Mouse (Mus musculus) forebrain, embryonic 10.5 days (tissue): ENCODE results near the gene Cebpe. TPM values are rescaled to one million over a fixed set of nuclear protein-coding genes. Genes with fewer than 3 reads are reported as not detected.

ENCODE experiments used
- DNase-seq: peaks from one replicate; pipeline ENCODE4 v3.0.0-alpha.2; 2017; ENCODE audit warnings: low spot score; ENCODE audit errors: extremely low spot score
- H3K27ac ChIP-seq: fragments of 300-500 bp; sonication (generic); 2 replicates; pipeline ENCODE4 v1.5.1; 2016; ENCODE audit warnings: mild to moderate bottlenecking
- H3K27me3 ChIP-seq: fragments of 300-500 bp; sonication (generic); 2 replicates; pipeline ENCODE4 v1.6.1; 2016; ENCODE audit warnings: mild to moderate bottlenecking; ENCODE audit not compliant: poor library complexity, severe bottlenecking
- H3K36me3 ChIP-seq: fragments of 300-500 bp; sonication (generic); replicated peaks from 2 replicates; pipeline ENCODE4 v1.6.1; 2016; ENCODE audit warnings: mild to moderate bottlenecking, moderate library complexity
- H3K4me1 ChIP-seq: fragments of 300-500 bp; sonication (generic); 2 replicates; pipeline ENCODE4 v1.6.1; 2016
- H3K4me3 ChIP-seq: fragments of 300-500 bp; sonication (generic); 2 replicates; pipeline ENCODE4 v1.5.1; 2016; ENCODE audit warnings: mild to moderate bottlenecking, moderate library complexity
- H3K9me3 ChIP-seq: fragments of 300-500 bp; sonication (generic); 2 replicates; pipeline ENCODE4 v1.6.1; 2016; ENCODE audit warnings: mild to moderate bottlenecking, moderate library complexity
- WGBS: fragments of 180-500 bp; shearing (Covaris S2); methylation state at CpG from one replicate; pipeline ENCODE4 v1.1.7; 2016; 5-methylcytosine and 5-hydroxymethylcytosine counted together
- polyA plus RNA-seq: library from polyadenylated mRNA; unstranded; fragments of >200 nt; fragmentation: Nextera tagmentation; extraction: Ambion mirVana; gene quantifications from 2 replicates; pipeline ENCODE4 v1.2.1, GENCODE M21; 2016

The Cebpe gene
- polyA plus RNA-seq, 1 experiment from 2014 or later, result not detected

- Histone ChIP-seq H3K4me1 (peaks cover 19% of the 10 kb centered on the region), H3K27me3 (no peaks in the 10 kb centered on the region), H3K9me3 (no peaks in the 10 kb centered on the region), H3K4me3 (no peak overlapping the region), H3K36me3 (no peaks in the 10 kb centered on the region), H3K27ac (0 out of 2 replicates have a peak overlapping the region, but pooled peaks have one; percentile 20)
- WGBS, result 63% methylated on average over 14 of the region's 14 CpGs
- no peak for DNase-seq
Measured at GRCm38 (mm10) chr14:54736555-54737552, 24.9 kb upstream of the Cebpe start.

- no peak for DNase-seq
- 87% methylated on average over 4 of the region's 4 CpGs for WGBS
Measured at GRCm38 (mm10) chr14:54735221-54735620, 23.2 kb upstream of the Cebpe start.

GRCm38 (mm10) chr14:54734004-54734403, 22.0 kb upstream of the Cebpe start:
- DNase-seq, result no peak
- Histone ChIP-seq H3K4me3 (no peak overlapping the region), H3K36me3 (no peaks in the 10 kb centered on the region), H3K9me3 (no peaks in the 10 kb centered on the region), H3K27ac (no peak overlapping the region), H3K27me3 (peaks cover 6% of the 10 kb centered on the region; the same call in 1 of the 2 replicates), H3K4me1 (peaks cover 24% of the 10 kb centered on the region)
- WGBS, result 88% methylated on average over 4 of the region's 4 CpGs

More at GRCm38 (mm10) chr14:54735221-54735620, 23.2 kb upstream of the Cebpe start:
- peaks cover 19% of the 10 kb centered on the region for H3K4me1 ChIP-seq
- no peak overlapping the region for H3K4me3 ChIP-seq
- no peak overlapping the region for H3K27ac ChIP-seq
- no peaks in the 10 kb centered on the region for H3K27me3 ChIP-seq
- H3K36me3 ChIP-seq, result no peaks in the 10 kb centered on the region
- no peaks in the 10 kb centered on the region for H3K9me3 ChIP-seq

GRCm38 (mm10) chr14:54732206-54732605, 20.2 kb upstream of the Cebpe start:
- H3K27me3 ChIP-seq, result peaks cover 6% of the 10 kb centered on the region; the same call in 1 of the 2 replicates
- H3K4me3 ChIP-seq, result no peak overlapping the region
- H3K4me1 ChIP-seq, result peaks cover 15% of the 10 kb centered on the region
- H3K36me3 ChIP-seq, result no peaks in the 10 kb centered on the region
- H3K27ac ChIP-seq, result no peak overlapping the region
- WGBS, result 90% methylated on average over 8 of the region's 8 CpGs
- no peak for DNase-seq
- no peaks in the 10 kb centered on the region for H3K9me3 ChIP-seq

DNA sequence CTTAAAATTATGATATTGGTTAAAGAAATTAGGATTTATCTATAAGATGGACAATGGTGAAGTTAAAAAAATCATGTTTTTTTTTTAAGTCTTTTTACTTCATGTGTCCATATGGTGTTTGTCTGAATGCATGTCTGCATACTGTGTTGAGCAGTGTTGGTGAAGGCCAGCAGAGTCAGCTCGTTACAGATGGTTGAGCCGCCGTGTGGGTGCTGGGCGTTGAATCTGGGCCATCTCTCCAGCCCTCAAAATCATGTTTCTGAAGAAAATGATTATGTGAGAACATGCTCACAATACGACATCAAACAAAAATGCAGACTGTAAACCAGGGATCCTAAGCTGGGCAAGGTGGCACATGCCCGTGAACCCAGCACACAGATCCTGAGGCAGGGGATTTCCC, 18.3 kb upstream of the Cebpe start:
- Histone ChIP-seq H3K4me1 (peaks cover 5% of the 10 kb centered on the region; the same call in 1 of the 2 replicates), H3K4me3 (no peak overlapping the region), H3K9me3 (no peaks in the 10 kb centered on the region), H3K27me3 (peaks cover 6% of the 10 kb centered on the region; the same call in 1 of the 2 replicates), H3K36me3 (no peaks in the 10 kb centered on the region), H3K27ac (no peak overlapping the region)
- no peak for DNase-seq
- 91% methylated on average over 6 of the region's 6 CpGs for WGBS

GRCm38 (mm10) chr14:54728823-54729653, 17.1 kb upstream of the Cebpe start:
- 64% methylated on average over 13 of the region's 13 CpGs for WGBS
- DNase-seq, result no peak
- Histone ChIP-seq H3K36me3 (no peaks in the 10 kb centered on the region), H3K4me3 (no peak overlapping the region), H3K9me3 (no peaks in the 10 kb centered on the region), H3K27me3 (peaks cover 6% of the 10 kb centered on the region; the same call in 1 of the 2 replicates), H3K4me1 (peaks cover 5% of the 10 kb centered on the region; the same call in 1 of the 2 replicates), H3K27ac (no peak overlapping the region)

- H3K9me3 ChIP-seq, result no peaks in the 10 kb centered on the region
- WGBS, result 84% methylated on average over 5 of the region's 5 CpGs
Measured at GRCm38 (mm10) chr14:54727565-54727964, 15.6 kb upstream of the Cebpe start.

GRCm38 (mm10) chr14:54724049-54724448, 12.1 kb upstream of the Cebpe start:
- no peak for DNase-seq
- no peak overlapping the region for H3K4me3 ChIP-seq
- WGBS, result 76% methylated on average over 6 of the region's 6 CpGs
- H3K27ac ChIP-seq, result no peak overlapping the region
- no peaks in the 10 kb centered on the region for H3K27me3 ChIP-seq
- H3K4me1 ChIP-seq, result peaks cover under 1% of the 10 kb centered on the region; the same call in 1 of the 2 replicates
- no peaks in the 10 kb centered on the region for H3K9me3 ChIP-seq
- H3K36me3 ChIP-seq, result no peaks in the 10 kb centered on the region

More at GRCm38 (mm10) chr14:54727565-54727964, 15.6 kb upstream of the Cebpe start:
- Histone ChIP-seq H3K4me1 (peaks cover 5% of the 10 kb centered on the region; the same call in 1 of the 2 replicates), H3K27ac (no peak overlapping the region), H3K4me3 (no peak overlapping the region), H3K36me3 (no peaks in the 10 kb centered on the region), H3K27me3 (peaks cover 6% of the 10 kb centered on the region; the same call in 1 of the 2 replicates)
- no peak for DNase-seq

GRCm38 (mm10) chr14:54721711-54722110, 9.7 kb upstream of the Cebpe start:
- H3K27ac ChIP-seq, result no peak overlapping the region
- H3K36me3 ChIP-seq, result no peaks in the 10 kb centered on the region
- H3K9me3 ChIP-seq, result no peaks in the 10 kb centered on the region
- H3K27me3 ChIP-seq, result no peaks in the 10 kb centered on the region
- DNase-seq, result no peak
- 90% methylated on average over 10 of the region's 10 CpGs for WGBS
- no peaks in the 10 kb centered on the region for H3K4me1 ChIP-seq
- H3K4me3 ChIP-seq, result no peak overlapping the region

DNA sequence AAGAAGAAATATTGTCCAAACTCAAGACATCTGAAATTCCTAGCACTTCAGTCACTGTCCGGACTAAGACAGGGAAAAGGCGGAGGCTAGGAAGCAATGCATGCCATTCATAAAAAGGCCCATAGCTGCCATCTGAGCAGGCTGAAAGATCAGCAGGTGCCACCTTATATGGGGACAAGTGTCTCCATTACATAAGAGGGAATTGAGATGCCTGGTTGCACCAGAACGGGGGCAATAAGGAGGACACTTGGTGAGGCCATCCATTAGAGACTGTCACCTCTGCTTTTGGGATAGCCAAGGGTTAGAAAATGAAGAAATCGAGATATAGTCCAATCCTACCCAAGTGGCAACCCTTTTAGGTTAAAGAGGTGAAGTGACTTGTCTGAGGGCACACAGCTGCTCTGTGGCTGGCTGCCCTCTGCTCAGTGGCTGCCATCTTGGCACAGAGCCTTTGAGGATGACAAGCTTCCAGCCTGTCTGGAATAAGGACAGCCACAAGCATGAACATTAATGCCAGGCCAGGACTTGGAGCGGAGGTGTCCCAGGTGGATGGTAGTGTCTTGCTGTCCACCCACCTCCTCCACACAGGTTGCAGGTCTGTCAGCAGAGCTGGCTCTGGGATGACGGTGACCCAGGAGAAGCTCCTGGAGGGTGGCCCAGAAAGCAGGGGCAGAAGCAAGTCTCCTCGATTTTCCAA, 8.8 kb upstream of the Cebpe start:
- no peak overlapping the region for H3K27ac ChIP-seq
- 93% methylated on average over 7 of the region's 7 CpGs for WGBS
- no peaks in the 10 kb centered on the region for H3K4me1 ChIP-seq
- H3K4me3 ChIP-seq, result no peak overlapping the region
- no peaks in the 10 kb centered on the region for H3K36me3 ChIP-seq
- no peak for DNase-seq
- peaks cover 7% of the 10 kb centered on the region for H3K27me3 ChIP-seq
- H3K9me3 ChIP-seq, result no peaks in the 10 kb centered on the region

- Histone ChIP-seq H3K4me3 (no peak overlapping the region), H3K27me3 (peaks cover 14% of the 10 kb centered on the region), H3K36me3 (no peaks in the 10 kb centered on the region), H3K9me3 (no peaks in the 10 kb centered on the region), H3K27ac (no peak overlapping the region), H3K4me1 (peaks cover 2% of the 10 kb centered on the region; the same call in 1 of the 2 replicates)
- 92% methylated on average over 11 of the region's 11 CpGs for WGBS
- DNase-seq, result no peak
Measured at GRCm38 (mm10) chr14:54720041-54720440, 8.1 kb upstream of the Cebpe start.

DNA sequence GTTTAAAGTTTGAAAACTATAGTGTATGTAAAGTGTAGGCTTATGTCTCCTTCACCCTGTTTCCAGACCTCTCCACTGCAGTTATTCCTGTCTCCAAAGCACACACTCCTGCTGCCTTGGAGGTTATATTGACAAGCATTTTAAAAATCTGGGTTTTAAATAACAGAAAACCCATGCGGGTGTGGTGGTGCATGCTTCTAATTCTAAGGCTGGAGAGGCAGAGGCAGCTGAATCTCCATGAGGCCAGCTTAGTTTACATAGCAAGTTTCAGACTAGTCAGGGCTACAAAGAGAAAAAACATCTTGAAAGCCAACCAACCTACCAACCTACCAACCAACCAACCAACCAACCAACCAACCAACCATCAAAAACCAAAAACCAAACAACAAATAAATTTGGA, 3.4 kb upstream of the Cebpe start:
- no peak overlapping the region for H3K27ac ChIP-seq
- H3K9me3 ChIP-seq, result no peaks in the 10 kb centered on the region
- DNase-seq, result no peak
- peaks cover 23% of the 10 kb centered on the region for H3K4me1 ChIP-seq
- peaks cover 35% of the 10 kb centered on the region for H3K27me3 ChIP-seq
- 85% methylated on average over 1 of the region's 1 CpGs for WGBS
- no peak overlapping the region for H3K4me3 ChIP-seq
- H3K36me3 ChIP-seq, result no peaks in the 10 kb centered on the region
